Mouse (Mus musculus): ENCODE data around the gene Araf.

DNA sequence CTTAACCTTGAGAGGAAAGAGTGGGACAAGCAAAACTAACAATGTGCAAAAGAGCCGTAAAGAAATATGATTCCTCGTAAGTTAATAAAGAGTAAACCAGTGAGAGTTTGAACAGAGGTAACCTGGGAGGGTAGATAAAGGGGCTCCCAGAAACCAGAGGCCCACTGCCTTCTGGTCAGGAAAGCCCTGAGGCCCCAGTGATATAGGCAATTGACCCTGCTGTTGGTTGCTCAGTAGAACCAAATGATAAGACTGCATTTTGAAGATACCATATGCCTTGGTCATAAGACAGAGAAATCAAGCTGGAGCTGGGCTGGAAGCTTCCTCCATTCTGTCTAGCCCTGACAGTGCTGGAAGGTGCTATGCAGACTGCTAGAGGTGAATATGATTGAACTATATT lies 48.8 kb upstream of the Araf start:
- TF ChIP-seq POLR2AphosphoS5 (IDR thresholded peaks at IDR 0.05; ENCODE audit: insufficient replicate concordance, low read depth, low read length), result no peak
- no peak for TF ChIP-seq CTCF (IDR thresholded peaks at IDR 0.05; ENCODE audit: low read depth, low read length)
- no peak for TF ChIP-seq GATA2 (IDR thresholded peaks at IDR 0.05; ENCODE audit: borderline replicate concordance, low read depth, low read length)
- TF ChIP-seq TAL1 (conservative IDR thresholded peaks at IDR 0.05; ENCODE audit: low read depth, low read length), result no peak
- TF ChIP-seq GATA1 (IDR thresholded peaks at IDR 0.05; ENCODE audit: borderline replicate concordance, low read length), result no peak

Measured in G1E (cell line).